Mouse (Mus musculus) spleen, adult 2 months (tissue): ENCODE results near the gene Hist1h2ae.
"Not testable (repeated sequence)": the region's sequence is repeated elsewhere in the genome, so short reads cannot be mapped to it uniquely, and the experiment has no call there.

ENCODE experiments used
- CTCF ChIP-seq: fragments of 200-500 bp; IDR thresholded peaks from 2 replicates; pipeline ENCODE4 v1.5.1; 2011; ENCODE audit warnings: mild to moderate bottlenecking, inconsistent platforms; ENCODE audit not compliant: insufficient read depth, insufficient read length, insufficient replicate concordance; ENCODE audit errors: extremely low read depth
- POLR2A ChIP-seq: fragments of 200-500 bp; IDR thresholded peaks from 2 replicates; pipeline ENCODE4 v1.6.1; 2011; ENCODE audit warnings: low read depth, low read length, inconsistent platforms

GRCm38 (mm10) chr13:23544787-23545120 lies 26.3 kb downstream of the Hist1h2ae start:
- TF ChIP-seq CTCF, POLR2A: not testable (repeated sequence)
